In genomic region chr16:7034231-7034630, GRCm38 (mm10) we compare ENCODE assay signal across 20 mouse cellular contexts.
"Had no signal": no experiment of that assay in that cellular context is flagged by ENCODE, and none has a peak within 500 bp of the region (broad histone marks: within the 10 kb centered on the region; RNA-seq: fewer than 3 reads in every experiment).

No protein-coding gene starts in this region.

- H3K9ac ChIP-seq: liver, embryonic 15.5 days; lung, embryonic 14.5 days; midbrain, embryonic 12.5 days; neural tube, embryonic 12.5 days had no signal

- ATAC-seq: midbrain, embryonic 16.5 days had no signal

- H3K4me1 ChIP-seq: liver, embryonic 15.5 days; megakaryocyte, embryonic 14.5 days had no signal

- H3K4me2 ChIP-seq: liver, embryonic 15.5 days; lung, embryonic 14.5 days; midbrain, embryonic 12.5 days; neural tube, embryonic 12.5 days had no signal

- H3K27ac ChIP-seq: liver, embryonic 15.5 days; midbrain, embryonic 10.5 days; midbrain, embryonic 12.5 days; neural tube, embryonic 12.5 days had no signal

- DNase-seq: lung, adult 18-20 months; lung, embryonic 14.5 days; lung, postnatal 10 days; lung, postnatal 4 days; midbrain, embryonic 14.5 days; retina, postnatal 1 day; right cerebral cortex, adult 18-20 months; right cerebral cortex, postnatal 25 days; right cerebral cortex, postnatal 4 days; spleen, adult 18-20 months; thymus, adult 18-20 months; thymus, postnatal 14 days; thymus, postnatal 36 days had no signal

- H3K4me3 ChIP-seq: liver, embryonic 15.5 days; megakaryocyte, embryonic 14.5 days; midbrain, embryonic 10.5 days; midbrain, embryonic 12.5 days; myocyte; neural tube, embryonic 12.5 days had no signal

- H3K36me3 ChIP-seq: liver, embryonic 15.5 days; midbrain, embryonic 10.5 days; midbrain, embryonic 12.5 days; neural tube, embryonic 12.5 days had no signal

- H3K9me3 ChIP-seq: liver, embryonic 15.5 days; megakaryocyte, embryonic 14.5 days; midbrain, embryonic 10.5 days; midbrain, embryonic 12.5 days; neural tube, embryonic 12.5 days had no signal
